Mouse (Mus musculus): ENCODE data around the gene Zan.
"Not testable (repeated sequence)": the region's sequence is repeated elsewhere in the genome, so short reads cannot be mapped to it uniquely, and the experiment has no call there.

Zan gene

DNA sequence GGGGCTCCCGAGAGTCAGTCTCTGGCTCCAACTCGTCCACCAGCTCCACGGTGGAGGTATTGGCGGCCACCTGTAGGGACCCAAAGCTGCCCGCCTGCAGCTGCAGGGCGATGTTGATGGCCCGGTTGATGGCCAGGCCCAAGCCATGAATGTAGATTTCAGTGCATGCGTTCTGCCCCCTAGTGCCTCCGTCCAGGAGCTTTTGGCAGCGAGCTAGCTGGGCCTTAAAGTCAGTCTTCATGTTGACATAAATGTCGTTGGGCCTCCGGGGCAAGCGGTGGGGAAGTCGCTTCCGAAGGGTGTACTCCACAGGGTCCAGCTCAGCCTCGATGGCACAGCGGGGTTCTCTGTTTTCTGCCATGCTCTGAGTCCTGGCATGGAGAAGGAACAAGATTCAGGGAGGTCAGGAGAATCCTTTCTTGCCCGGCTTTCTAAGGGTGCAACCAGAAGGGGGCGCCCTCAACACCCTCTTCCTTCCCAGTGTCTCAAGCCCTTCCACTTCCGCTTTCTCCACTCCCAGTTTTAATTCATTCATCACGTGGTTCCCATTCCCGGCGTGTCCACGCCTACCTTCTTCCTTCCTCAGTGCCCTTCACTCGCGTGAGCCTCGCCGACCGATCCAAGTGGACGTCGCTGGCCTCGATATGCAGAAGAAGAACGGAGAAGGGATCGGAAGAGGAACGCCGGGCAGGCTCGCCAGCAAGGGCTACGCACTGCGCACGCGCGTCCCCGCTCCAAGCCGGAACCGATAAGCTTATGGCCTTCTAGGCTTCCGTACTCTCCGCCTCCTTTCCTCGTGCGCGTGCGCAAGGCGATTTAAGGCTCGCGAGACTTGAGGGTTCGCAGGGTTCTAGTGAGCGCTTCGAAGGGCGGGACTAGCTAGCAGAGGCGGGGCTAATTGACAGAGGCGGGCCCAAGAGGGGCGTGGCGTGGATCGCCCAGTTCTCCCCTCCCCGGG is 25.1 kb upstream of the Zan start, which contains the start of gene Pop7:
Gene Pop7 (minus strand): TSS at position 810 of the 958 bp plus-strand sequence.
- DNase-seq, result peak; percentile 99 to 100

DNA sequence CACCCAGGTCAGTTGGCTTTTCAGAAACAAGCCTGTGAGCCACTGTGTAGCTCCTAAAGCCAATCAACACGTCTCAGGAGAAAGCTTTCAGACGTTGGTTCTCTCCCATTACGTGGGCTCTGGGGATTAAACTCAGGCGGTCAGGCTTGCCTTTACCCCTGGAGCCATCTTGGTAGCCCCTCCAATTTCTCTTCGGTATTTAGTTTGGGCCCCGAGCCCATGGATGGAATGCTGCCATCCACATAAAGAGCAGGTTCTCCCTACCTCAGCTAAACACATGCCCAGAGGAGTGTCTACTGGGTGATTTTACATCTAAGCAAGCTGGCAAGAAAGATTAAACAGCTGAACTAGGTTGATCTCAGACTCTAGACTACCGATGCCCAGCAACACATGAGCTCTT is 23.3 kb upstream of the Zan start:
- no peak for DNase-seq

DNA sequence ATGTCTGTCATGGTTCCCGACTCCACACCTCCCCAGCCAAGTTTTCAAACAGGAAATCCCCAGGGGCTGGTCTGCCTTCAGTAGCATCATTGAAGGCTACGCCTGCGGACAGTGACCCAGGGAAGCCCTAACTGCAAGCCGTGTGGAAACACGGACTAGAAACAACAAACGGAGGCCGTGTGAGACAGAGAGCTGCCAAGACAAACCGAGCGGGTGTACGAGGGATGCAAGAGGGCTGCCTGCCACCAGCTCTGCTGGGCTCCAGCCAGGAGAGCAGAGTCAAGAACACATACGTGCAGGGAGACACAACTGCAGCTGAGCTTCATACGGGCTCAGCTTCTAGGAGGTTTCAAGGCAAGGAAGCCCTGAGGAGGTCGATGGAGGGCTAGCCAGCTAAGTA is 17.0 kb upstream of the Zan start:
- no peak for DNase-seq

DNA sequence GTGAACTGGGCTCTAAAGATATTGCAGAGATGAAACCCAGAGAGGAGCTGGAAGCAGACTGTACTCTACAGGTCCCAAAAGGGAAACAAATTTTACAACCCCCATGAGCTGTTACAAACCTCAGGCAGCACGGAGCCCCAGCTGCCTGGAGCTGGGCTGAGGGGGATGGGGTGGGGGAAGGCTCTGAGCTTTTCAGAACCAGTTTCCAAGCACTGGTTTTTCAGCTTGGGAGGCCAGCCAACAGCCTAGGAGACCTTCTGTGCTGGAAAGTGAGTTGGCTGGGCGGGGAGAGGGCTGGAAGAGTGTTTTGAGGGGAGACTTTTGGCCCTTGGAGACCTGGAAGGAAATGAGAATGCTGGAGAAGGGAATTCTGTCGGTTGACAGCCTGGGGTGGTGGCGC is 14.7 kb upstream of the Zan start:
- no peak for DNase-seq

DNA sequence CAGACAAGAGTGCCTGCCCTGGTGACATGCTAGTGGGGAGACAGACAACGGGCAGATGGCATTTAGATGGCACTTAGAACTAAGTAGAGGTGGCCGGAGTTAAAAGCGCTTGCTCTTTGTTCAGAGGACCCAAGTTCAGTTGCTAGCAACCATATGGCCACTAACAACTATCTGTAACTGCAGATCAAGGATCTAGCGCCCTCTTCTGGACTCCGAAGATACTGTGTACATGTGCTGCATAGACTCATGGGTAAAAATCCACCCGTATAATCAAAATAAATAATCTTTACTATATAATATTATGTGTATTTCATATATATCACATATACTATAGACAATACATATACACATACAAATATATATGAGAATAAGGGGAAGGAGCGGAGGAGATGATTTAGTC is 10.8 kb upstream of the Zan start:
- no peak for DNase-seq

DNA sequence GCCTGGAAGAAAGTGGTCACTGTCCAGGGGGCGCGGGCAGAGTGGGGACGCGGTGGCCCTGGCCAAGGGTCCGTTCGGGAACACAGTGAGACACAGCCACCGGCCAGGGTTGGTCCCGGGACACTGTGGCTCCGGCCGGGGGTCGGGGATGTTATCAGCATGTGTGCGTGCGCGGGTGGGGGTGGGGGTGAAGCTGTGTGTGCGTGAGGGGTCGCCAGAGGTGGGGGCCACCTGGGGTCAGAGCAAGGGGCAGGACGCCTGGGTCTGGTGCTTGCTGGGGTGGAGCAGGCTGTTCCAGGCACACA is 8.9 kb upstream of the Zan start:
- no peak for DNase-seq

DNA sequence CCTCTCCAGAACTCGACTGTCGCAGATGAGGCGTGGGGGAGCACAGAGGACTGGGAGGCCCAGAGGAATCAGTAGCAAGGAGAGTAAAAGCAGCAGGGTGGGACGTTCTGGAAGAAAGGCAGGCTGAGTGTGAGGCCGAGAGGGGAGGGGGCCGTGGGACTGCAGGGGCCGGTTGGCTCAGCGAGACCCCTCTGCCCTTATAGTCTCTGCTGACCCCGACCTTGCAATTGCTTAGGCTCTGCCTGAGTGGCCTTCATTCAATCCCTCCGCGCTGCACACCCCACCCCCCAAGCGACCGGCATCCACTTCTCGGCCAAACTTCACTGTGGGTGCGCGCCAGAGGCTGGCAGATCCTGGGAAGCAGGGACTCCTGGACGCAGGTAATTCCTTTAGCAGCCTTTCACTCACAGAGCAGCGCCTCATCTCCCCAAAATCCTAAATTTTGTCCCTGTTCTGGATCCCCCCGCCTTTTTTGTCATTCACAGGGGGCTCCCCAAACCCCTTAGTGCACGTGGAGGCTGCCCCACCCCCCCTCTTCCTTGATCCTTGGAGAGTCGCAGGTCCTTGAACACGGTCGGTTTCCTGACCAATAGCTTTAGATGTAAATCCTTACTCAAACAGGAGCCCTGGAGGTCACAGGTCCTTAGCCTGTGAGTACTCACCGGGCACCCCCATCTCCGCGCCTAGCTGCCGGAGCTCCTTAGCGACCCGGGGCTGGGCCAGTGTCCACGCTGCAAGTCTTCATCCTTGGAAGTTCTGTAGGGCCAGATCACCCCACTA is 8.4 kb upstream of the Zan start:
- DNase-seq, result no peak

DNA sequence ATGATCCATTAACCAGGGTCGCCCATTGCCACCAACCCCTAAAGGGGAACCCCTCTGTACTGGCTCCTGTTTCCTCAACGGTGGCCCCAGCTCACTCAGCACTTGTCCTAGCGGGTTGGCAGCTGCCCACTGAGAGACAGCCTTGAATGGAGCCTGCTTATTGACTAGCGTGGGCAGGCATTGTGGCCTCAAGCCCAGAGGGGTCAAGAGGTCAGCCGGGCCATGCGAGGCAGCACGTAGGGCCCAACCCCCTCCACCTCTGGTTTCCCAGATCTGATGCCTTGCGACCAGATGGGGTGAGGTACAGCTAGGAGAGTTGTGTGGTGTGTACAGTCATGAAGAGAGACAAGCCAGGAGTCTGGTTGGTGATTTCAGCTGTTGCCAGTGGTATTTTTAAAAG is 5.0 kb upstream of the Zan start:
- no peak for DNase-seq

DNA sequence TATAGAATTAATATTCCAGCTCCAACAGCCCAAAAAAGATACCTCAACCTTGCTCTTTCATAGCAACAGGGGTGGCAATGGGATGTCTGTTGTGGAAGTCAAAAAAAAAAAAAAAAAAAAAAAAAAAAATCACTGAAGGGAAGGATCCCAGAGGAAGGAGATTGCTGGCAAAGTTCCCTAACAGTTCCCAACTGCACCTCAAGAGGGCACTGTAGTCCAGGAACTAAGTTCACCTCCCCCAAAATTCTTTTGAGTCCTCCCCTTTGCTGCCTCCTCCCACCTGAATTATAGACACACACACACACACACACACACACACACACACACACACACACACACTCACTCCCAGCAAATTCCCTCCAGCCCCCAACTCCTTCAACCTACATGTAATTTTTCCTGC is 4.3 kb upstream of the Zan start:
- DNase-seq, result peak; percentile 79 to 83

DNA sequence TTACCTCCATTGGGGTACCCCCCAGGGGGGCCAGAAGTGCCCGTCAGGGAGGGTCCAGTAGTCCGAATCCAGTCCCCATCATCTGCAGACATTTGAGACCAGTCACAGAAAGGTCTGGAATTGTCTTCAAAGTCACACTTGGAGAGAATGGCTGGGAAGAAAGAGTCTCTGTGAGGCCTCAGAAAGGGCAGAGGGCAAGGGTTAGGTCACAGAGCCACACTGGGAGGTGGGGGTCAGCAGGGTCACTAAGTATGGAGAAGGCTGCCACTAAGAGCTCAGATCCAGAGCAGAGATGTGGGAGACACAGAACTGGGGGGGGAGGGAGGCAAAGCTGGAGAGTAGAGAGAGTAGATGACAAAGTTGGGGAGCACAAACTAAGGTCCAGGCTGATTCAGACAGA is 2.5 kb downstream of the Zan start:
- no peak for DNase-seq

DNA sequence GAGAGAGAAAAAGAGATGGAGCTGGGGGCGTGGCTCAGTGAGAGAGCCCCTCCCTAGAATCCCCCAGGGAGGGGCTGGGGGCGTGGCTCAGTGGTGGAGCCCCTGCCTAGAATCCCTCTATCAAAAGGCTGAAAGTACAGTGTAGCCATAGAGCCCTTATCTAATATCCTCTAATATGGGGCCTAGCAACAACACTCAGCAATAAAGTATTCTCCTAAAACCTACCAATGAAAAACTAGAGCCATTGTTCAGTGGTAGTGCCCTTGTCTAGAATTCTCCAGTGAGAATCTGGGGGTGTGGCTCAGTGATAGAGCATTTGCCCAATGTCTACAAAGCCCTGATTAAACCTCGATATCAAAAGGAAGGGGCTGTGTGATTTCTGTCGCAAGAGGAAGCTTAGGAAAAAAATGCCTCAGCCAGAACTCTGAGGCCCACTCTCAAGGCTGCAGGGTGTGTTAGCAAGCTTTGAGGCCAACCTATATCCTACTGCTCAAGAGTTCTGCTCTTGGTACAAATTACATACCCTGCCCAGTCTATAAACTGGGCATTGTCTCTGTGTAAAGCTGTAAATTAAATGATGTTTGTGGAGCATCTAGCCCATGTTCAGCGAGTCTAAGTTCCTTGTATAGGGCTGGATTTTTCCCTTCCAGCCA is 4.5 kb downstream of the Zan start:
- DNase-seq, result no peak

DNA sequence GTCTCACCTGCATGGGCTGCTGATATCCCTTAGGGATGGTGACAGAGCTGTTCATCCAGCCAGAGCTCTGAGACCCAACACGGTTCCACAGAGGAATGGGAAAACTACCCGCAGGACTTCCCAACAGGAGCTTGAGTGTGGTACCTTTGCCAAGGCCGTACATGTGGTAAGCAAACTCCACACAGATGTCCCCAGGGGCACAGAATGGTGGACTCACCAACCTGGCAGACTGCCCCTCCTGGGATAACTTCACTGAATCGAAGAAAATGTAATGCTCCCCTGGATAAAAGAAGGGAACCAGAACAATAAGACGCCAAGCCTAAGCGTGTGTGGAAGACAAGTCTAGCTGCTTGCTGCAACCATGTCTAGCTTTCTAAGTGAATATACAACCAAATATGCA is 9.9 kb downstream of the Zan start:
- no peak for DNase-seq

DNA sequence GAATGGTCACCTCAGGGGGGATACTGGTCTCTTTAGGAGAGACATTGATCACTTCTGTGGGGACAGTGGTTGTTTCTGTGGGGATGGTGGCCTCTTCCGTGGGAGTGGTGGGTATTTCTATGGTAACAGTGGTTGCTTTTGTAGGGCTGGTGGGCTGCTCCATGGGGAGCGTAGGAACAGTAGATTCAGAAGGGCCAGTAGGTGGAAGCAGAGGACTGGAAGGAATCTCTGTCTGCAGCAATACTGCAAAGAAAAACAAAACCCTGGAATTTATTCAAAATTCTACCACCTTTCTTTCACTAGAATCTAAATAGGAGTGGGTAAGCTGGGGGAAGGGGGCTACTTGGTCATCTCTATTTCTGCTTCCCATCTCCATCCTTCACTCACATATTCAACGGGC is 11.8 kb downstream of the Zan start:
- no peak for DNase-seq

DNA sequence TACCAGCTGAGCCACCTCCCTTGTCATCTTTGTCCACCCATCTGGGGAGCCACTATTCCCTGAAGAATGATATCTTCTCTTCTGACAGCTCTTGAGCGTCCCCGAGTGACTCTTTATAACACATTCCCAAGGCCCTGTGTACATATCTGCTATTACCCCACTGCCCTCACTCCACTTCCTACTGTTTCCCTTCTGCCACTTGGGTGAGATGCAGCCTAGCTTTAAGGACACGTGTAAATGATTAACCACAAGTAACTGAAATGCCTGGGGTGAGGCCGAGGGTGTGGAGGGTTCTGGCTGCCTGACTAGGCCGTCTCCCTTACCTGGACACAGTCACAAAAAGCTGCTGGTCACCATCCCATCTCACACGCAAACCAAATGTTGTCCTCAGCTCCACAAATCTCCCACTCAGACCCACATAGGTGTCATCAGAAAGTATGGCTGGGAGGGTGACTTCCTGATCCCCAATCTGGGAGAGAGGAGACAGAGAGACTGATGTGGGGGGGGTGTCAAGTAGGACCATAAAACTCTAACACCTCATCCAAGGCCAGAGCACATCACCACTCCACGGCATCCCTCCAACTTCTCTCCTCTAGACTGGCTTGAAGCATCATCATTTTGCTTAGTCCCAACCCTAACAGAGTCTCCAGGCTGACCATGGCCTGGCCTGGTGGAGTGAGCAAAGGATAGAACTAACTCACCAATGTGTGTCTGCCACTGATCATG is 20.8 kb downstream of the Zan start:
- no peak for DNase-seq

DNA sequence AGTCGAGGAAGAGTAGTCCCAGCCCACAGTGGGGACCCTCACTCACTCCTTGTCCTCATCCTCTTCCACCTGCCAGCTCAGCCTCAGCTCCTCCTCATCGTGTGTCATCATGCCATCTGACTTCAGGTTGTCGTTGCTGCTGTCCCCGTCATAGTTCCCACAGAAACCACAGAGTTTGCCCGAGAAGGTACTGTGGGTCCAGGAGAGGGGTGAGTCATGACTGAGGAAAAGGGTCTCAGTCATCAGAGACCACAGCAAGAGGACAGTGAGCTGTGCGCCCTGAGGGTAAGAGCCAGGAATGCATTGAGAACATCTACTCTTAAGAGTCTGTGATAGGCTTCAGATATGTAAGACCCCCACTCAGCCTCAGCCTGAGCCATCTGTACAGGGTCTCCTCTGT is 21.7 kb downstream of the Zan start:
- DNase-seq, result no peak

DNA sequence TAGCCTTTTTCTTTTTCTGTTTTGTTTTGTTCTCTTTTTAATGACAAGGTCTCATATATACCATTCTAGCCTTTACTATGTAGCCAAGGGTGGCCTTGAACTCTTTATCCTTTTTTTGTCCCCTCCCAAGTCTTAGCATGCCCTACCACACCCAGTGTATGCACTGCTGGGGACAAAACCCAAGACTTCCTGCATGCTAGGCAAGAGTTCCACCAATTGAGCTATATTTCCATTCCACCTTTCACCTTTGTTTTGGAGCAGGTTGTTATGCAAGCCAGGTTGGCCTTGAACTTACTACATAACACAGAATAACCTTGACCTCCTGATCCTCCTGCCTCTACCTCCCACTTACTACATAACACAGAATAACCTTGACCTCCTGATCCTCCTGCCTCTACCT is 31.3 kb downstream of the Zan start:
- no peak for DNase-seq

DNA sequence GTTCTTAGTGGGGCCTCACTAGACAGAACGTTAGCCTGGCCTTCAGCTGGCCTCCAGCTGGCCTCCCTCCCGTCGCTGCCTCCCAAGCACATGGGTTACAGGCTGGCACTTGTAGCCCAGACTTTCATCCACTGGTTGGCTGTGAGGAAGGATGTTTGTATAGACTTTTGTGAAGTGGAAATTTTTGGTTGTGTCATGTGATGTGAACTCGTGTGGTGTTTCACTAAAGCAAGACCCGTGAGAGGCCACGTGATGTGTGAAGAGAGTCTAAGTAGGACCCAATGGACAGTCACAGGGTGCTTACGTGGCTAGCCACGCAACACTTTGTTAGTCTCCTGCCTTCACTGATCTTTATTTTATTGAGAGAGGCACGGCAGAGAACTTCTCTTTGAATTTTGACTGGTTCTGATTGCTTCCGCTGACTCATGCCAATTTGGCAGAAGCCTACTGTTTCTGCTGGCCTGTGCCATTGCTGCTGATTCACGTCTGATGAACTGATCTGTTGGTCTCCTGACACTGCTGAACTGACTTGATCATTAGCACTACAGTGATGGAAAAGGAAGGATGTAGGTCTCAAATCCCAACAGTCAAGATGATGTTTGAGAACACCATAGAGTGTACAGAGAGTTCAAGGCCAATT is 36.5 kb downstream of the Zan start:
- no peak for DNase-seq

DNA sequence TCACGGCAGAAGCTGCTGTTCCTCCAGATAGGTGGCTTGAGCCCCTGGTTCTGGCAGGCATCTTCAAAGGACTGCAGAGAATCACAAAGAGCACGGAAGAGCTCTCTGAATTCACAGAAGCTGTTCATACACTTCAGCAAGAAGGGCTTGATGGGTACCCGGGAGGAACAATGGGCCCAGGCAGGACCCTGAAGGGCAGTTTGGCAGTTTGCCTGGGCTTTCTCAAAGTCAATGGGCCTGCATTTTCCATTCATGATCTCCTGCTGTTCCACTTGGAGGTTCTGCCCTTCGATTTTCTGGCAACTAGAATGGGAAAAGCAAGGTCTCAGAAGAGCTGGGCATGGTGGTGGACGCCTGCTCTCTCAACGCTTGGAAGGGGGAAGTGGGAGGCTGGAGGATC is 43.0 kb downstream of the Zan start:
- DNase-seq, result no peak

DNA sequence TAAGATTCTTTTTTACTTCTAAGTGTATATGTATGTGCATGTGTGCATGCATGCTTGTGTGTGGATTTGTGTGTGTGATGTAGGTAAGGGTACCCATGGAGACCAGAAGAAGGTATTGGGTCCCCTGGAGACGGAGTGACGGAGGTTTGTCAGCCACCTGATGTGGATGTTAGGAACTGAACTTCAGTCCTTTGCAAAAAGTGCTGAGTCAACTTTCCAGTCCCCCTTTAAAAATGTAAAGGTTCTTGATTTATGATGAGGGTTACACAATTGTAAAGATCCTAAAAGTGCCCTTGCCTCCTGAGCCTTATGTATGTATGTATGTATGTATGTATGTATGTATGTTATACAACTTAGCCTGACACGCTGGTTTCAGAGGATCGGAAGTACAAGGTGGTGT is 46.5 kb downstream of the Zan start:
- not testable (repeated sequence) for DNase-seq

DNA sequence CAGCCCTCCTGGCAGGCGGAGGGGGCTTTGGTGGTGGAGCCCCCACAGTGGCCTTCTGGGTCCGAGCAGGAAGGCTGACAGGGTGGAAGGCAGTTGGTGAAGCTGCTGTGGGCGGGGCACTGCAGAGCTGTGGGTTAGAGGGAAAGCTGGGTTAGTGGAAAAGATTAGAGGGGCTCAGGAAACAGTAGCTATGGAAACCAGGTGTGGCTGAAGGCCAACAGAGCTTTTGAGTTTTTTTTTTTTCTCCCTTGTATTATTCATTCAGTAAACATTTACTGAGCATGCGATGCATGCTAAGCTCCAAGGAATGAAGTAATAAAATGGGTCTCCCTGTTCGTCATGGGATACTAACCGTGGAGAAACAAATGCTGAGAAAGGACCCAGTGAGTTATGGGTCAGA is 51.2 kb downstream of the Zan start:
- no peak for DNase-seq

DNA sequence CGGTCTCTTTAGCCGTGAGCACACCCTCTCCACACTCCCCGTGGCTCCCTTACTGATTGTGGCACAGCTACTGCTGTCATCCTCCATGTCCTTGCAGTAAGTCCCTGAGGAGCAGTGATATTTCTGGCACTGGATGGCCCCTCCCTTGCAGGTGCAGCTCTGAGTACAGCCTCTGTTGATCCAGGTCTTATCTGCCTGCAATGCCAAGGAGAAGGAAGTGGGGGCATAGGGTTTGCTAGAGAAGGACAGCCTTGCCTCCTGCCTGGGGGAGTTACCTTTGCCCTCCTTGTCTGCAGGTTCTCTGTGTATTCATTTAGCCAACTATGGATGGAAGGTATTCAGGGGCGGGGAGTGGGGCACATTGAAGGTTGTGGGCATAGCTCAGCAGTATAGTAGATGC is 57.0 kb downstream of the Zan start:
- DNase-seq, result no peak

DNA sequence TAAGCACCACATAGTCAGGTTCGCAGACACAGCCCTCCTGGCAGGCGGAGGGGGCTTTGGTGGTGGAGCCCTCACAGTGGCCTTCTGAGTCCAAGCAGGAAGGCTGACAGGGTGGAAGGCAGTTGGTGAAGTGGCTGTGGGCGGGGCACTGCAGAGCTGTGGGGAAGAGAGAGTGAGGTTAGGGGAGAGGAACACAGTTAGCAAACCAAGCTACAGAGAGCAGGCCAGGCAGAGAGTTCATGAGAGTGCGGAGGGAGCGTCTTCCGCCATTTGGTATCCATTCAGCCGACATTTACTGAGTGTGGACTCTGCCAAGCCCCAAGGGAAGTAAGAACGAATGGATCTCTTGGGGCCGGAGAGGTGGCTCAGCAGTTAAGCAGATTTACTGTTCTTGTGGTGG is 57.8 kb downstream of the Zan start:
- DNase-seq, result no peak

DNA sequence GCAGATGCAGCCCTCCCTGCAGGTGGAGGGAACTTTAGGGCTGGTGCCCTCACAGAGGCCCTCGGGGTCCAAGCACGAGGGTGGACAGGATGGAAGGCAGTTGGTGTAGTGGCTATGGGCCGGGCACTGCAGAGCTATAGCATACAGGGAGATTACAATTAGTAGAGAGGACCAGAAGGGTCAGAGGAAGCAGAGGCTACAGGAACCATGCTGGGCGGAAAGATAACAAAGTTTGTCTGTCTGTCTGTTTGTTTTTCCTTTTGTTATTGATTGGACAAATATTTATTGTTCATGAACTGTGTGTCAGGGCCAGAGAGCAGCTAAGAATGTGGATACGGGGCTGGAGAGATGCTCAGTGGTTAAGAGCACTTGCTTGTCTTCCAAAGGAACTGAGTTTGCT is 62.6 kb downstream of the Zan start:
- DNase-seq, result no peak

Data from cerebellum, adult 18-20 months (tissue).